Mouse (Mus musculus) CH12.LX (cell line): ENCODE results near the gene Gad1. TPM values are rescaled to one million over a fixed set of nuclear protein-coding genes. Genes with fewer than 3 reads are reported as not detected.

Source experiments
- DNase-seq: peaks from one replicate; pipeline ENCODE4 v3.0.0-alpha.2; 2013; ENCODE audit errors: extremely low read depth
- H3K27ac ChIP-seq: 2 replicates; pipeline ENCODE4 v1.5.1; 2012; ENCODE audit warnings: low read depth, mild to moderate bottlenecking, control low read depth, moderate library complexity; ENCODE audit not compliant: insufficient read depth
- H3K27me3 ChIP-seq: replicated peaks from 2 replicates; pipeline ENCODE3; 2012; ENCODE audit warnings: inconsistent platforms
- H3K36me3 ChIP-seq, 2 experiments: replicated peaks in 1 of 2; 2 replicates each; pipeline versions ENCODE3 to v1.6.1; 2012; ENCODE audit warnings: inconsistent platforms in 1 of 2, low read length in 1 of 2, mild to moderate bottlenecking in 1 of 2, mixed read lengths in 1 of 2, moderate library complexity in 1 of 2; ENCODE audit not compliant: control insufficient read depth in 1 of 2, insufficient read depth in 1 of 2
- H3K4me1 ChIP-seq, 2 experiments: 2 replicates each; pipeline ENCODE4 v1.6.1; 2012; ENCODE audit warnings: inconsistent platforms in 1 of 2, moderate library complexity in 1 of 2; ENCODE audit not compliant: insufficient read depth in 2 of 2, control insufficient read depth in 1 of 2
- H3K4me2 ChIP-seq: 2 replicates; pipeline ENCODE4 v1.6.1; 2012; ENCODE audit warnings: low read depth, mild to moderate bottlenecking, control low read depth; ENCODE audit not compliant: poor library complexity, insufficient read depth, severe bottlenecking
- H3K4me3 ChIP-seq, 3 experiments: fragments of 150-350 bp in 1 of 3; sonication (generic) in 1 of 3; replicated peaks in 1 of 3; 2 replicates each; pipeline versions ENCODE3 to v1.5.1; 2011 to 2012; ENCODE audit warnings: low read depth in 2 of 3, low read length in 2 of 3, mild to moderate bottlenecking in 2 of 3, moderate library complexity in 2 of 3, control low read depth in 1 of 3, improper control_type of control experiment in 1 of 3, inconsistent platforms in 1 of 3, mixed read lengths in 1 of 3; ENCODE audit not compliant: poor library complexity in 1 of 3
- H3K79me2 ChIP-seq: replicated peaks from 2 replicates; pipeline ENCODE4 v1.6.1; 2012; ENCODE audit warnings: mild to moderate bottlenecking, moderate library complexity; ENCODE audit not compliant: control insufficient read depth, poor library complexity, insufficient read depth, severe bottlenecking; ENCODE audit errors: extremely low read depth
- H3K9ac ChIP-seq: 2 replicates; pipeline ENCODE4 v1.6.1; 2012; ENCODE audit warnings: low read depth, mild to moderate bottlenecking, control low read depth, moderate library complexity; ENCODE audit not compliant: insufficient read depth
- H3K9me3 ChIP-seq: replicated peaks from 2 replicates; pipeline ENCODE3; 2012; ENCODE audit warnings: low read length, inconsistent platforms, mixed read lengths
- BHLHE40 ChIP-seq: IDR thresholded peaks from 2 replicates; pipeline ENCODE4 v1.6.1; 2011; ENCODE audit warnings: mild to moderate bottlenecking, low read depth, low read length, improper control_type of control experiment
- CHD1 ChIP-seq: IDR thresholded peaks from 2 replicates; pipeline ENCODE4 v1.6.1; 2012; ENCODE audit warnings: low read depth, low read length, improper control_type of control experiment, inconsistent platforms
- E2F4 ChIP-seq: IDR thresholded peaks from 2 replicates; pipeline ENCODE4 v1.6.1; 2011; ENCODE audit warnings: low read depth, low read length, improper control_type of control experiment; ENCODE audit not compliant: insufficient replicate concordance
- EP300 ChIP-seq: IDR thresholded peaks from 2 replicates; pipeline ENCODE4 v1.6.1; 2011; ENCODE audit warnings: low read length, improper control_type of control experiment
- ETS1 ChIP-seq: conservative IDR thresholded peaks from 2 replicates; pipeline ENCODE4 v1.6.1; 2012; ENCODE audit warnings: low read depth, mild to moderate bottlenecking, inconsistent platforms, low read length, improper control_type of control experiment, moderate library complexity
- HCFC1 ChIP-seq: IDR thresholded peaks from 2 replicates; pipeline ENCODE4 v1.6.1; 2012; ENCODE audit warnings: low read depth, mild to moderate bottlenecking, inconsistent platforms, low read length, improper control_type of control experiment
- IRF4 ChIP-seq: IDR thresholded peaks from 2 replicates; pipeline ENCODE4 v1.6.1; 2014; ENCODE audit warnings: low read depth, mild to moderate bottlenecking, inconsistent platforms, low read length, improper control_type of control experiment
- JUN ChIP-seq: IDR thresholded peaks from 2 replicates; pipeline ENCODE4 v1.6.1; 2011; ENCODE audit warnings: low read depth, mild to moderate bottlenecking, low read length, improper control_type of control experiment, moderate library complexity; ENCODE audit not compliant: insufficient read depth
- JUND ChIP-seq: conservative IDR thresholded peaks from 2 replicates; pipeline ENCODE4 v1.6.1; 2011; ENCODE audit warnings: low read depth, low read length, improper control_type of control experiment
- MAFK ChIP-seq: IDR thresholded peaks from 2 replicates; pipeline ENCODE4 v1.6.1; 2011; ENCODE audit warnings: low read length, improper control_type of control experiment; ENCODE audit not compliant: insufficient replicate concordance
- MAX ChIP-seq: IDR thresholded peaks from 2 replicates; pipeline ENCODE4 v1.6.1; 2011; ENCODE audit warnings: low read length, improper control_type of control experiment
- MEF2A ChIP-seq: IDR thresholded peaks from 2 replicates; pipeline ENCODE4 v1.6.1; 2014; ENCODE audit warnings: low read depth, mild to moderate bottlenecking, inconsistent platforms, low read length, improper control_type of control experiment, borderline replicate concordance
- MXI1 ChIP-seq: IDR thresholded peaks from 2 replicates; pipeline ENCODE4 v1.6.1; 2011; ENCODE audit warnings: mild to moderate bottlenecking, low read depth, low read length, improper control_type of control experiment
- MYC ChIP-seq: IDR thresholded peaks from 2 replicates; pipeline ENCODE4 v1.6.1; 2011; ENCODE audit warnings: low read depth, mild to moderate bottlenecking, improper control_type of control experiment, low read length
- NELFE ChIP-seq: IDR thresholded peaks from 2 replicates; pipeline ENCODE4 v1.6.1; 2011; ENCODE audit warnings: low read depth, low read length, improper control_type of control experiment
- NRF1 ChIP-seq: IDR thresholded peaks from 2 replicates; pipeline ENCODE4 v1.6.1; 2014; ENCODE audit warnings: low read depth, mild to moderate bottlenecking, inconsistent platforms, low read length, improper control_type of control experiment, moderate library complexity
- PAX5 ChIP-seq: IDR thresholded peaks from 2 replicates; pipeline ENCODE4 v1.6.1; 2012; ENCODE audit warnings: low read length, inconsistent platforms, mixed read lengths
- POLR2A ChIP-seq: IDR thresholded peaks from 2 replicates; pipeline ENCODE4 v1.6.1; 2011; ENCODE audit warnings: low read depth, mild to moderate bottlenecking, improper control_type of control experiment, low read length
- POLR2AphosphoS2 ChIP-seq: IDR thresholded peaks from 2 replicates; pipeline ENCODE4 v1.6.1; 2011; ENCODE audit warnings: low read depth, low read length, improper control_type of control experiment
- SIN3A ChIP-seq: IDR thresholded peaks from 2 replicates; pipeline ENCODE4 v1.6.1; 2012; ENCODE audit warnings: low read length, improper control_type of control experiment, inconsistent platforms
- SMC3 ChIP-seq: IDR thresholded peaks from 2 replicates; pipeline ENCODE4 v1.6.1; 2011; ENCODE audit warnings: low read depth, low read length, improper control_type of control experiment
- TBP ChIP-seq: conservative IDR thresholded peaks from 2 replicates; pipeline ENCODE4 v1.6.1; 2011; ENCODE audit warnings: low read depth, low read length, improper control_type of control experiment
- TCF12 ChIP-seq: IDR thresholded peaks from 2 replicates; pipeline ENCODE4 v1.6.1; 2014; ENCODE audit warnings: low read depth, mild to moderate bottlenecking, inconsistent platforms, low read length, improper control_type of control experiment
- UBTF ChIP-seq: IDR thresholded peaks from 2 replicates; pipeline ENCODE4 v1.6.1; 2012; ENCODE audit warnings: low read depth, mild to moderate bottlenecking, inconsistent platforms, low read length, improper control_type of control experiment, moderate library complexity
- ZC3H11A ChIP-seq: IDR thresholded peaks from 2 replicates; pipeline ENCODE4 v1.6.1; 2012; ENCODE audit warnings: low read depth, mild to moderate bottlenecking, inconsistent platforms, low read length, improper control_type of control experiment
- ZNF384 ChIP-seq: IDR thresholded peaks from 2 replicates; pipeline ENCODE4 v1.6.1; 2012; ENCODE audit warnings: low read depth, low read length, improper control_type of control experiment, inconsistent platforms
- dilution Hi-C: fragments of 300-500 bp; cut with MboI; formaldehyde crosslinking; loops from 2 replicates; pipeline ENCODE4 v1.14.3; 2020; ENCODE audit warnings: low sequenced_read_pairs; ENCODE audit not compliant: extremely low pct_unique_long_range_greater_than_20kb, extremely low pct_ligation_motif_present
- in situ Hi-C: fragments of 300-500 bp; cut with MboI; formaldehyde crosslinking; loops from 3 replicates; pipeline ENCODE4 v1.14.3; 2019; ENCODE audit warnings: low sequenced_read_pairs, low pct_ligation_motif_present, low pct_unique_long_range_greater_than_20kb, mixed read lengths
- polyA plus RNA-seq: library from polyadenylated mRNA; unstranded; fragments of >175 nt; gene quantifications from 2 replicates; pipeline ENCODE4 v1.2.1, GENCODE M21; 2012; ENCODE audit warnings: low read depth; ENCODE audit not compliant: insufficient read length
- total RNA-seq, 2 experiments: library from RNA; depleted of rRNA; stranded (reverse); fragments of 300-350 nt in 1 of 2; fragments of >200 nt in 1 of 2; gene quantifications; 2 replicates each; pipeline ENCODE4 v1.2.3; 2012 to 2014

Gene Gad1
- total and polyA plus RNA-seq, 3 experiments: 1.3 to 1.9 (median 1.4) TPM

DNA sequence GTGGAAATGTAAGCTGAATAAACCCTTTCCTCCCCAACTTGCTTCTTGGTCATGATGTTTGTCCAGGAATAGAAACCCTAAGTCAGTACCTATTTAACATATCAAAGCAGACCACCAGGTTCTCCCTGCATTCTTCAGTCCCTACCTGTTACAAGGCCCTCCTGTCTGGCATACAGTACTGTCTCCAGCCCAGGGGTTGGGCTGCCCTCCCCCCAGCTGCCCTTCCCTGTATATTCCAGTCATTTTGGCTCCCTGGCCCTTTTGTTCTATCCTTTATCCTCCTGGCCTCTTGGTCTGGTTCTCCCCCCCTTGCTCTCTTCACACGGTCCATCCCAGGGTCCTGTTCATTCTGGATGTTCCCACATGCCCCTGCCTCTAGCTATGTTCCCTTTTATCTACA lies 78.4 kb downstream of the Gad1 start:
- Histone ChIP-seq H3K27ac (no peak overlapping the region), H3K4me3 (no peak overlapping the region), H3K4me2 (no peak overlapping the region), H3K79me2 (no peaks in the 10 kb centered on the region), H3K27me3 (no peaks in the 10 kb centered on the region), H3K9ac (no peak overlapping the region), H3K36me3 (no peaks in the 10 kb centered on the region), H3K9me3 (peaks cover 5% of the 10 kb centered on the region), H3K4me1 (peaks cover 0 to 19% of the 10 kb centered on the region in 2 experiments; a peak in 2 of 4 replicates)
- in situ Hi-C loops (no loop called here), dilution Hi-C loops (no loop called here)
- no peak for DNase-seq
- TF ChIP-seq IRF4 (no peak), PAX5 (no peak), MAX (no peak), MXI1 (no peak), HCFC1 (no peak), ZNF384 (no peak), TBP (no peak), MYC (no peak), NELFE (no peak), ETS1 (no peak), UBTF (no peak), MEF2A (no peak), ZC3H11A (no peak), JUN (no peak), MAFK (no peak)

- TF ChIP-seq TCF12 (no peak), POLR2A (no peak), POLR2AphosphoS2 (no peak), JUND (no peak), ZNF384 (no peak), EP300 (no peak), HCFC1 (no peak), CHD1 (no peak), BHLHE40 (no peak), MXI1 (no peak), NELFE (no peak), MAFK (no peak), UBTF (no peak), MYC (no peak), SIN3A (no peak), SMC3 (no peak), E2F4 (no peak), NRF1 (no peak), JUN (no peak), IRF4 (no peak)
- TF ChIP-seq, all 38 proteins: peak for 0
- dilution Hi-C loops: no loop called here
- no peaks in the 10 kb centered on the region for H3K36me3 ChIP-seq
- H3K27ac ChIP-seq: no peak overlapping the region
- in situ Hi-C loops: no loop called here
- no peak for DNase-seq
- peaks cover 0 to 19% of the 10 kb centered on the region in 2 experiments; a peak in 2 of 4 replicates for H3K4me1 ChIP-seq
- no peaks in the 10 kb centered on the region for H3K27me3 ChIP-seq
- H3K4me2 ChIP-seq: no peak overlapping the region
- H3K9ac ChIP-seq: no peak overlapping the region
- H3K79me2 ChIP-seq: no peaks in the 10 kb centered on the region
- H3K4me3 ChIP-seq: no peak overlapping the region
- H3K9me3 ChIP-seq: peaks cover 2% of the 10 kb centered on the region
Measured at GRCm38 (mm10) chr2:70632412-70632811, 79.5 kb downstream of the Gad1 start.
